In the genomic region with DNA sequence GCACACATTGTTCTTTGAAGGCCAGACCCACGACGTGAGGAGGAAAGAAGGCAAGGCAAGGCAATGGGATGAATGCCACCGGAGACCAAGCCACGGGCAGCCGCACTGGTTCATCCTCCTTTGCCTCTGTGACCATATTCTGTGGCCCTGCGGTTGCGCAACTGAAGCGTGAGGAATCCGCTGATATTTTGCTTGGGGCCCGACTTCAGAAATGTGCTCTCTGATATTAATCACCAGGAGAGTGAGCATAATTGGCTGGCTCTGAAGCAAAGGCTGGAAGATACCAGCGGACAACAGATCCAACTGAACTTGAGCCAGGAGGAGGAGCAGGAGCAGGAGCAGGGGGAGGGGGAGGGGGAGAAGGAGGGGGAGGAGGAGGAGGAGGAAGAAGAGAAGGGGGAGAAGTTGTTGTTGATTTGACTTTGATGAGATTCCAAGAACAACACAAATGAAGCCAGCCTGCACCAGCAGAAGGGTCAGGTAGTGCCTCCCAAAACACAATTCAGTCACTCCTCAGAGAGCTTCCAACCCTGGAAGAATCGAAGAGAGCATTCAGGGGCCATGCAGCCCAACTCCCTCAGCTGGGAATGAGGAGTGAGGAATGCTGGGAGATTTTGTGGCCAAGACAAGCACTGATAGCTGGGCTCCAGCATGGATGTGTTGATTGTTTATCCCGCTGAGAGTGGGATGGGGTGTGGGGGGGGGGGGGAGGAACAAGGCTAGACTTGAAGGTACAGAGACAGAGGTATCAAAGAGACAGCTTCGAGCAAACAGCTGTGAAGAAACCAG, we compare ENCODE assay signal across 8 mouse cellular contexts. TPM values are rescaled to one million over a fixed set of nuclear protein-coding genes. Genes with fewer than 3 reads are reported as not detected.
DNase-seq lines count a peak whose midpoint lies in the region; ATAC-seq and TF ChIP-seq lines count a peak whose summit lies in the region.

No protein-coding gene starts in this region.

- ATAC-seq in kidney, embryonic 14.5 days (ENCODE audit: low FRiP score, low TSS enrichment) = peak; percentile 60; the same call in 1 of the 2 replicates
- ATAC-seq in embryonic facial prominence, embryonic 14.5 days (ENCODE audit: low read depth) = peak; percentile 45; the same call in 1 of the 2 replicates
- ATAC-seq in lung, embryonic 14.5 days (ENCODE audit: insufficient read depth) = peak; percentile 84
- no peak for ATAC-seq in hindbrain, embryonic 12.5 days (ENCODE audit: low FRiP score)

- DNase-seq in kidney, adult 18-20 months = no peak
- DNase-seq in Muller cell, postnatal 12 days (ENCODE audit: inconsistent ontology term) = peak; percentile 73
- peak; percentile 50 for DNase-seq in embryonic facial prominence, embryonic 14.5 days (ENCODE audit: low spot score)
- peak; percentile 85 for DNase-seq in lung, embryonic 14.5 days
- DNase-seq in thymus, postnatal 25 days = no peak
- no peak for DNase-seq in layer of hippocampus, adult 9-11 months

- no peak overlapping the region for H3K4me3 ChIP-seq in kidney, embryonic 14.5 days (ENCODE audit: low read length)
- no peak overlapping the region for H3K4me3 ChIP-seq in embryonic facial prominence, embryonic 14.5 days (ENCODE audit: low read depth, low read length)
- no peak overlapping the region for H3K4me3 ChIP-seq in lung, embryonic 14.5 days (ENCODE audit: low read depth, low read length)
- no peak overlapping the region for H3K4me3 ChIP-seq in hindbrain, embryonic 12.5 days

- no peaks in the 10 kb centered on the region for H3K36me3 ChIP-seq in kidney, embryonic 14.5 days (ENCODE audit: control insufficient read depth, insufficient read depth, low read length)
- no peaks in the 10 kb centered on the region for H3K36me3 ChIP-seq in embryonic facial prominence, embryonic 14.5 days (ENCODE audit: control insufficient read depth, insufficient read depth, low read length)
- H3K36me3 ChIP-seq in lung, embryonic 14.5 days (ENCODE audit: insufficient read depth) = no peaks in the 10 kb centered on the region
- H3K36me3 ChIP-seq in hindbrain, embryonic 12.5 days = no peaks in the 10 kb centered on the region

- no peaks in the 10 kb centered on the region for H3K9me3 ChIP-seq in kidney, embryonic 14.5 days (ENCODE audit: control insufficient read depth, low read length)
- H3K9me3 ChIP-seq in embryonic facial prominence, embryonic 14.5 days (ENCODE audit: control insufficient read depth, low read length) = no peaks in the 10 kb centered on the region
- H3K9me3 ChIP-seq in lung, embryonic 14.5 days (ENCODE audit: low read depth, low read length) = no peaks in the 10 kb centered on the region
- no peaks in the 10 kb centered on the region for H3K9me3 ChIP-seq in hindbrain, embryonic 12.5 days (replicated peaks)

- H3K9ac ChIP-seq in kidney, embryonic 14.5 days (ENCODE audit: low read depth, low read length) = no peak overlapping the region
- no peak overlapping the region for H3K9ac ChIP-seq in embryonic facial prominence, embryonic 14.5 days (ENCODE audit: low read depth, low read length)
- no peak overlapping the region for H3K9ac ChIP-seq in lung, embryonic 14.5 days
- H3K9ac ChIP-seq in hindbrain, embryonic 12.5 days = no peak overlapping the region

- no peak for TF ChIP-seq CTCF in lung, embryonic 14.5 days (IDR thresholded peaks at IDR 0.05; ENCODE audit: low read depth)

- H3K27ac ChIP-seq in kidney, embryonic 14.5 days (ENCODE audit: low read depth, low read length) = peak overlapping the region; percentile 67; the same call in 1 of the 2 replicates
- peak overlapping the region; percentile 44; the same call in 1 of the 2 replicates for H3K27ac ChIP-seq in embryonic facial prominence, embryonic 14.5 days (replicated peaks; ENCODE audit: low read depth, low read length)
- peak overlapping the region; percentile 61; the same call in 1 of the 2 replicates for H3K27ac ChIP-seq in lung, embryonic 14.5 days (ENCODE audit: low read depth)
- no peak overlapping the region for H3K27ac ChIP-seq in hindbrain, embryonic 12.5 days

- no peaks in the 10 kb centered on the region for H3K27me3 ChIP-seq in kidney, embryonic 14.5 days (ENCODE audit: control insufficient read depth, insufficient read depth, low read length)
- H3K27me3 ChIP-seq in embryonic facial prominence, embryonic 14.5 days (replicated peaks; ENCODE audit: control insufficient read depth, insufficient read depth, low read length) = no peaks in the 10 kb centered on the region
- no peaks in the 10 kb centered on the region for H3K27me3 ChIP-seq in lung, embryonic 14.5 days (ENCODE audit: insufficient read depth, low read length)
- H3K27me3 ChIP-seq in hindbrain, embryonic 12.5 days = no peaks in the 10 kb centered on the region

- H3K4me1 ChIP-seq in kidney, embryonic 14.5 days (ENCODE audit: control insufficient read depth, insufficient read depth, low read length) = no peaks in the 10 kb centered on the region
- peaks cover 4% of the 10 kb centered on the region; the same call in 1 of the 2 replicates for H3K4me1 ChIP-seq in embryonic facial prominence, embryonic 14.5 days (ENCODE audit: control insufficient read depth, insufficient read depth, low read length)
- H3K4me1 ChIP-seq in lung, embryonic 14.5 days (ENCODE audit: insufficient read depth) = no peaks in the 10 kb centered on the region
- no peaks in the 10 kb centered on the region for H3K4me1 ChIP-seq in hindbrain, embryonic 12.5 days

- WGBS in kidney, embryonic 14.5 days = 57% methylated on average over 14 of the region's 14 CpGs
- WGBS in embryonic facial prominence, embryonic 14.5 days = 65% methylated on average over 14 of the region's 14 CpGs
- WGBS in lung, embryonic 14.5 days = 52% methylated on average over 14 of the region's 14 CpGs
- WGBS in hindbrain, embryonic 12.5 days = 81% methylated on average over 14 of the region's 14 CpGs

- no peak overlapping the region for H3K4me2 ChIP-seq in kidney, embryonic 14.5 days (replicated peaks; ENCODE audit: low read depth, low read length)
- no peak overlapping the region for H3K4me2 ChIP-seq in embryonic facial prominence, embryonic 14.5 days (ENCODE audit: low read depth, low read length)
- peak overlapping the region; percentile 24; the same call in 1 of the 2 replicates for H3K4me2 ChIP-seq in lung, embryonic 14.5 days
- no peak overlapping the region for H3K4me2 ChIP-seq in hindbrain, embryonic 12.5 days (replicated peaks)

RNA-seq across cellular contexts. Expression of a gene that starts 6.2 kb away (rescaled TPM):
- 84.6 and 146 TPM in 2 replicates for polyA plus RNA-seq in kidney, embryonic 14.5 days (2014; fragmentation: Nextera tagmentation; extraction: Ambion mirVana)
- polyA plus RNA-seq in embryonic facial prominence, embryonic 14.5 days (2014; fragmentation: Nextera tagmentation; extraction: Ambion mirVana) = 144 and 157 TPM in 2 replicates
- polyA plus RNA-seq in lung, embryonic 14.5 days (2014; fragmentation: Nextera tagmentation; extraction: Ambion mirVana) = 142 and 143 TPM in 2 replicates
- polyA plus RNA-seq in hindbrain, embryonic 12.5 days (2016; fragmentation: Nextera tagmentation; extraction: Ambion mirVana) = 100 and 108 TPM in 2 replicates

Comparison
In these comparisons a context has a peak if more than half of its experiments do, and no peak if none do; other contexts are left out.
1. DNase-seq: peak in Muller cell, postnatal 12 days (single experiment), embryonic facial prominence, embryonic 14.5 days (single experiment) and lung, embryonic 14.5 days (single experiment); none in kidney, adult 18-20 months (single experiment), thymus, postnatal 25 days (single experiment) and layer of hippocampus, adult 9-11 months (single experiment).